Mouse (Mus musculus): Measurements from ENCODE around the gene Atp6v0e. TPM values are rescaled to one million over a fixed set of nuclear protein-coding genes. Genes with fewer than 3 reads are reported as not detected.

Atp6v0e gene
- polyA plus RNA-seq, 1 experiment from 2014 or later, result 382 TPM

DNA sequence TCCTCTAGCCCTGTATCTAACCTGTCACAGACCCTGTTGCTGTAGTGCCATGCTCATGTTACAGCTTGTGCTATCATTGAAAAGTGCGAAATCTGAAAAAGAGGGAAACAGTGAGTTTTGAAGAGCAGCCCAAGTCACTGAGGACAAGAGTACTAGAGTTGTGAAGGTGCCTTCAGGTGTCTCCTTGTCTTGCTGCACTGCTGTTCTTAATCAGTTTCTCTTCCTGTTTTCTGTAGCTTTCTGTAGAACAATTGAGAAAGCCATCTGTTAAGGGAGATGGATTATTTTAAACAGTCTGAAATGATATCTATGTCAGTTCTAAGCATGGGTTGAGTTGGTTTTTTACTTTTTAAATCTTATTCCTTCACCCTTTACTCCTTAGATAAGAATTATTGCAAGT lies 63.6 kb downstream of the Atp6v0e start:
- H3K4me2 ChIP-seq (replicated peaks; ENCODE audit: low read depth, low read length), result no peak overlapping the region
- H3K4me3 ChIP-seq (ENCODE audit: low read depth, low read length), result no peak overlapping the region
- no peaks in the 10 kb centered on the region for H3K27me3 ChIP-seq (replicated peaks; ENCODE audit: insufficient read depth, low read length)
- TF ChIP-seq CTCF (IDR thresholded peaks at IDR 0.05), result no peak
- TF ChIP-seq EP300 (IDR thresholded peaks at IDR 0.05), result no peak
- H3K36me3 ChIP-seq (ENCODE audit: insufficient read depth, low read length), result no peaks in the 10 kb centered on the region
- peak overlapping the region; percentile 62; the same call in 1 of the 2 replicates for H3K27ac ChIP-seq (ENCODE audit: low read length)
- peaks cover 21% of the 10 kb centered on the region; the same call in 1 of the 2 replicates for H3K4me1 ChIP-seq (ENCODE audit: insufficient read depth, low read depth, low read length)
- WGBS, result 50% methylated on average over 1 of the region's 1 CpGs
- H3K9ac ChIP-seq (replicated peaks; ENCODE audit: low read depth), result no peak overlapping the region
- no peaks in the 10 kb centered on the region for H3K9me3 ChIP-seq (ENCODE audit: low read length)
- DNase-seq (ENCODE audit: low spot score), result no peak
- no peak for ATAC-seq

DNA sequence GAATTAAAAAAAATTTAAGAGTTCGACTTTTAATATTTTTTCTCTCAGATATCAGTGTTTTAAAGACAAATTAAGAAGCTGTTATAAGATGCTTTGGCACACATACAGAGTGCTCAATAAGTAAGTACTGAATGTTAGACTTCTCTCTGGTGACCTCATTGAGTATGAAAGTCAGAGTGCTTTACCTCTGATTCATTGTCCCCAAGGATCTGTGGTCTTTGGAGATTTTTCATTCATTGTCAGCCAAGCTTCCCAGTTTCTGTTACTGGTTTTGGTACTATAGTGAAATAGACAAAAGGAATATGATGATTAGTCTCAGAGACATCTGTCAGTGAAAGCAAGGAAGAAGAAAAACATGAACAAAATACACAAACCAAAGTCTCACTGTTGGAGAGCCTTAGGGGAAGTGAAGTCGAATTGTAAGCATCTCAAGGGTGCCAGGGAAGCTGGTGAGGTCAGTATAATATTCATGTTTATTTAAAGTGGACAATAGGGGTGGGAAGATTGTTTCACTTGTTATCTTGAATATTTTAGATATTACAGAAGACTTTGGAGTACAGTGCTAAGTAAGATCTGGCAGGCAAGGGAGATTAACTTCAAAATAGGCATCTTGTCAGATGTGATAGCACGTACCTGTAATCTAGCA lies 64.2 kb downstream of the Atp6v0e start:
- H3K36me3 ChIP-seq (ENCODE audit: insufficient read depth, low read length), result no peaks in the 10 kb centered on the region
- peak; percentile 56 for DNase-seq (ENCODE audit: low spot score)
- H3K9me3 ChIP-seq (ENCODE audit: low read length), result no peaks in the 10 kb centered on the region
- ATAC-seq, result peak; percentile 78
- TF ChIP-seq EP300 (IDR thresholded peaks at IDR 0.05) (peak; percentile 58), CTCF (IDR thresholded peaks at IDR 0.05) (no peak)
- no peak overlapping the region for H3K4me3 ChIP-seq (ENCODE audit: low read depth, low read length)
- peak overlapping the region; percentile 15; the same call in 1 of the 2 replicates for H3K27ac ChIP-seq (ENCODE audit: low read length)
- no peak overlapping the region for H3K9ac ChIP-seq (replicated peaks; ENCODE audit: low read depth)
- 52% methylated on average over 3 of the region's 3 CpGs for WGBS
- H3K4me2 ChIP-seq (replicated peaks; ENCODE audit: low read depth, low read length), result no peak overlapping the region
- no peaks in the 10 kb centered on the region for H3K27me3 ChIP-seq (replicated peaks; ENCODE audit: insufficient read depth, low read length)
- H3K4me1 ChIP-seq (ENCODE audit: insufficient read depth, low read depth, low read length), result peaks cover 21% of the 10 kb centered on the region; the same call in 1 of the 2 replicates

GRCm38 (mm10) chr17:26742581-26742980 lies 79.5 kb downstream of the Atp6v0e start:
- TF ChIP-seq EP300 (IDR thresholded peaks at IDR 0.05) (no peak), CTCF (IDR thresholded peaks at IDR 0.05) (no peak)
- Histone ChIP-seq H3K36me3 (ENCODE audit: insufficient read depth, low read length) (0 out of 2 replicates have a peak, but pooled peaks cover 3% of the 10 kb centered on the region), H3K27me3 (replicated peaks; ENCODE audit: insufficient read depth, low read length) (no peaks in the 10 kb centered on the region), H3K9ac (replicated peaks; ENCODE audit: low read depth) (no peak overlapping the region), H3K4me2 (replicated peaks; ENCODE audit: low read depth, low read length) (no peak overlapping the region), H3K4me1 (ENCODE audit: insufficient read depth, low read depth, low read length) (no peaks in the 10 kb centered on the region), H3K27ac (ENCODE audit: low read length) (no peak overlapping the region), H3K4me3 (ENCODE audit: low read depth, low read length) (no peak overlapping the region), H3K9me3 (ENCODE audit: low read length) (no peaks in the 10 kb centered on the region)
- 52% methylated on average over 4 of the region's 4 CpGs for WGBS
- DNase-seq (ENCODE audit: low spot score) (no peak), ATAC-seq (no peak)

- Histone ChIP-seq H3K27ac (ENCODE audit: low read length) (no peak overlapping the region), H3K36me3 (ENCODE audit: insufficient read depth, low read length) (0 out of 2 replicates have a peak, but pooled peaks cover 3% of the 10 kb centered on the region), H3K4me1 (ENCODE audit: insufficient read depth, low read depth, low read length) (no peaks in the 10 kb centered on the region), H3K4me3 (ENCODE audit: low read depth, low read length) (no peak overlapping the region), H3K9me3 (ENCODE audit: low read length) (no peaks in the 10 kb centered on the region), H3K4me2 (replicated peaks; ENCODE audit: low read depth, low read length) (no peak overlapping the region), H3K9ac (replicated peaks; ENCODE audit: low read depth) (no peak overlapping the region), H3K27me3 (replicated peaks; ENCODE audit: insufficient read depth, low read length) (no peaks in the 10 kb centered on the region)
- ATAC-seq (no peak), DNase-seq (ENCODE audit: low spot score) (no peak)
- TF ChIP-seq CTCF (IDR thresholded peaks at IDR 0.05) (peak; percentile 16; the same call in 1 of the 2 replicates), EP300 (IDR thresholded peaks at IDR 0.05) (no peak)
- WGBS, result 49% methylated on average over 1 of the region's 1 CpGs
Observed at GRCm38 (mm10) chr17:26743294-26743693, 80.3 kb downstream of the Atp6v0e start.

Other genes with a start within 250 kb of the Atp6v0e start
- gene Neurl1b, start 248.4 kb upstream of the Atp6v0e start, polyA plus RNA-seq (2015; fragmentation: Nextera tagmentation; extraction: Ambion mirVana), result 0.98 and 1.5 TPM in 2 replicates
- 47.9 and 50.6 TPM in 2 replicates for gene Ergic1, start 101.7 kb upstream of the Atp6v0e start, polyA plus RNA-seq (2015; fragmentation: Nextera tagmentation; extraction: Ambion mirVana)
- 68.4 and 79.3 TPM in 2 replicates for gene Dusp1, start 101.1 kb upstream of the Atp6v0e start, polyA plus RNA-seq (2015; fragmentation: Nextera tagmentation; extraction: Ambion mirVana)
- 37.2 and 38.7 TPM in 2 replicates for gene Crebrf, start 52.4 kb downstream of the Atp6v0e start, polyA plus RNA-seq (2015; fragmentation: Nextera tagmentation; extraction: Ambion mirVana)
- 22.6 and 23.7 TPM in 2 replicates for gene Bnip1, start 117.8 kb downstream of the Atp6v0e start, polyA plus RNA-seq (2015; fragmentation: Nextera tagmentation; extraction: Ambion mirVana)
- 0.38 and 1.2 TPM in 2 replicates for gene Nkx2-5, start 181.8 kb downstream of the Atp6v0e start, polyA plus RNA-seq (2015; fragmentation: Nextera tagmentation; extraction: Ambion mirVana)

All from lung, postnatal 0 days (tissue).